Mouse (Mus musculus) CD4-positive helper T cell, adult 2 months (primary cell): ENCODE measurements around the gene Ilf3.
A peak's percentile ranks its signal among the peaks of the same experiment; 100 is the strongest.

Source experiments
- DNase-seq: peaks from one replicate; pipeline ENCODE4 v3.0.0-alpha.2; 2012; ENCODE audit warnings: low read depth, missing footprints, low spot score

The Ilf3 gene

GRCm38 (mm10) chr9:21402764-21403253, 35.1 kb downstream of the Ilf3 start:
- DNase-seq: no peak

- no peak for DNase-seq
Observed at GRCm38 (mm10) chr9:21403745-21404144, 36.1 kb downstream of the Ilf3 start.

GRCm38 (mm10) chr9:21405525-21405924, 37.9 kb downstream of the Ilf3 start:
- DNase-seq: no peak

- no peak for DNase-seq
Observed at GRCm38 (mm10) chr9:21407951-21408350, 40.3 kb downstream of the Ilf3 start.

- DNase-seq: no peak
Observed at GRCm38 (mm10) chr9:21408624-21409023, 41.0 kb downstream of the Ilf3 start.

GRCm38 (mm10) chr9:21409592-21410317, 42.1 kb downstream of the Ilf3 start:
- peak; percentile 85 for DNase-seq

GRCm38 (mm10) chr9:21411669-21412550, 44.2 kb downstream of the Ilf3 start, which contains the start of gene Qtrt1:
Qtrt1 (plus strand) TSS chr9:21411837.
- peak; percentile 92 for DNase-seq

- DNase-seq: no peak
Observed at GRCm38 (mm10) chr9:21417866-21418265, 50.2 kb downstream of the Ilf3 start.

- DNase-seq: peak; percentile 75
Observed at GRCm38 (mm10) chr9:21419646-21420045, 52.0 kb downstream of the Ilf3 start.

GRCm38 (mm10) chr9:21424631-21425555, 57.2 kb downstream of the Ilf3 start, which contains the start of gene Dnm2:
Dnm2 (plus strand) TSS chr9:21424908.
- peak; percentile 99 for DNase-seq

GRCm38 (mm10) chr9:21425556-21425945, 57.9 kb downstream of the Ilf3 start:
- no peak for DNase-seq

GRCm38 (mm10) chr9:21426013-21426412, 58.3 kb downstream of the Ilf3 start:
- DNase-seq: peak; percentile 53

- no peak for DNase-seq
Observed at GRCm38 (mm10) chr9:21426525-21426924, 58.9 kb downstream of the Ilf3 start.

GRCm38 (mm10) chr9:21427773-21428172, 60.1 kb downstream of the Ilf3 start:
- no peak for DNase-seq

- DNase-seq: no peak
Observed at GRCm38 (mm10) chr9:21428178-21428577, 60.5 kb downstream of the Ilf3 start.

GRCm38 (mm10) chr9:21430724-21431123, 63.1 kb downstream of the Ilf3 start:
- no peak for DNase-seq

- DNase-seq: no peak
Observed at GRCm38 (mm10) chr9:21432066-21432465, 64.4 kb downstream of the Ilf3 start.

- no peak for DNase-seq
Observed at GRCm38 (mm10) chr9:21433766-21434165, 66.1 kb downstream of the Ilf3 start.

- DNase-seq: no peak
Observed at GRCm38 (mm10) chr9:21434410-21434809, 66.7 kb downstream of the Ilf3 start.

- peak; percentile 93 for DNase-seq
Observed at GRCm38 (mm10) chr9:21435777-21436635, 68.3 kb downstream of the Ilf3 start.
